Mouse (Mus musculus) kidney, postnatal 36 days (tissue): ENCODE data around the gene Cdc42bpa.

Source experiments
- DNase-seq, 2 experiments: peaks; one replicate each; pipeline ENCODE4 v3.0.0; 2021 to 2022; ENCODE audit warnings: mixed read lengths in 2 of 2

Cdc42bpa gene

DNA sequence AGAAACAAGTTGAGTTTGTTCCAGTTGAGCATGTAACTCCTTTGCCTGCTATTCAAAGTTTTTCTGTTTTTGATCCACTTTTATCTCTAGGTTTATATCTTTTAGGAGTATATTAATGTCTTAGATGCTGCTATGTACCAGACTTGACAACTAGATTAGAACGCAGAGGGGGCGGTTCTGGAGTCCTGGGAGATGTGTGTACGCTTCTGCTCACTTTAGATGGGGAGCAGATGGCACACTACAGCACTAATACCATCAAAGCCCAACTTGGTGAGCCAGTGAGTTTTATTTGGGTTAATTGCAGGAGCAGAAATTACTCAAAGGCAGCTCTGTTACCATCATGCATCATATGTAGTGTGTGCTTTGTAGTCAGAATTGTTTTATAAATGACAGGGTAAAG, 77.2 kb downstream of the Cdc42bpa start:
- DNase-seq, result no peak

DNA sequence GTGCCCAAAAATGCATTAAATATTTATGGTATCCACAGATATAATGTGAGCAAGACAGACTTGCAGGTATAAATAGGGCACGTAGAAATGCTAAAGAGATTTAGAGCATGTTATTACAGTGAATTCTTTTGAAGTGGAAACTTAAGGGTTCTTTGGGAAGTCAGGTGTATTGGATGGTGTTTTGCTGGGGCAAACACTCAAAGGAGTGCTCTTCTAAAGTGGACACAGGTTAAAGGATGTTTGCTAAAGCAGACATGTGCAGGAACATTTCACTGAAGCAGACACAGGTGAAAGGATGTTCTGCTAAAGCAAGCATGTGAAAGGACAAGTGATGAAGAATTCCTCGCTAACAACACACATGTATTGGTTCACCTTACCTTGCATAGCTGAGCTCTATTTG, 83.9 kb downstream of the Cdc42bpa start:
- no peak for DNase-seq

DNA sequence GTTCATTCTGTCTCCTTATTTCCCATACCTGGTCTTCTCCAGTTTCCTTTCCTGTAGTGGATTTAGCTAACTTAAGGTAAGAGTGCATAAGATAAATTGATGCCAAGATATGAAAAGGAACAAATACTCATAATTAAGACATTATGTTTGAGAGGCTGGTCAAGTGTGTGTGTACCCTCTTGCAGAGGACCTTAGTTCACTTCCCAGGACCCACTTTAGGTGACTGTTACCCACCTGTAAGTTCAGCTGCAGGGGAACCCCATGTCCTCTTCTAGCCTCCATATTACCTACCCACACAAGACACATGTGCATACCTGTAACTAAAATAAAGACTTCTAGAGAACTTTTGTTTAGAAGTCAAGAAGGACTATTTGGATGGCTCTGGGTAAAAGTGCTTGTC, 84.9 kb downstream of the Cdc42bpa start:
- DNase-seq, result no peak

DNA sequence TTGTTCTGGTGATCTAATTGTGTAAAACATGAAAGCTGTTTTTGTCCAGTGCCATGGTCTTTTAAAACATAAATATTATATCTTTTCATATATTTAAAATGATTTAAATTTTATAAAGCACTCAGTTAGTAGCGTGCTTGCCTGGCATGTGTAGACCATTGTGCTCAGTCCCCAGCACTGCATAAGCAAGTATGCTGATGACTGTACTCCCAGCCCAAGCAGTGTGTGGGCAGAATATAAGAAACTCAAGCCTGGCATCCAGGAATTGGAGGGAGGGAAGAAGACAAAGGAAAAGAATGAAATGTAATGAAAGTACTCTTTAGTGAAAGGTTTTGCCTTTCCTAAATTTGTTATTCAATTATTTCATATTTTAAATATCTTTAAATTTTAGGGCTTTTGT, 128.9 kb downstream of the Cdc42bpa start:
- no peak for DNase-seq

DNA sequence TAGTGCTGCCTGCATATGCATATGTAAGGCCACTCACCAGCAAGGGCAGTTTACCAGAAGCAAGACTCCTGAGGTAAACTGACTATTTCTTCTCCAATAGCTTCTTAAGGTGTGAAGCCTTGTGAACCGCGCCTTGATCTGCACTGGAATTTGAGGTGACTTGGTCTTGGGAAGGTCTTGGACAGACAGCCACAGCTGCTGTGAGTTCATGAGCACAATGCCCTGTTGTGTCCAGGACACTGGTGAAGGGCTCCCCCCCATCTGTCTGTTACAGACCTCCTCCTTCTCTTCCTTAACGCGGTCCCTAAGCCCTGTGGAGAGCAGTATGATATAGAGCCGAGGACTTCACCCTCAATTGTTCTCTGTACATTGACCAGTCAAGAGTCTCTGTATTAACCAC, 138.2 kb downstream of the Cdc42bpa start:
- DNase-seq, result no peak

DNA sequence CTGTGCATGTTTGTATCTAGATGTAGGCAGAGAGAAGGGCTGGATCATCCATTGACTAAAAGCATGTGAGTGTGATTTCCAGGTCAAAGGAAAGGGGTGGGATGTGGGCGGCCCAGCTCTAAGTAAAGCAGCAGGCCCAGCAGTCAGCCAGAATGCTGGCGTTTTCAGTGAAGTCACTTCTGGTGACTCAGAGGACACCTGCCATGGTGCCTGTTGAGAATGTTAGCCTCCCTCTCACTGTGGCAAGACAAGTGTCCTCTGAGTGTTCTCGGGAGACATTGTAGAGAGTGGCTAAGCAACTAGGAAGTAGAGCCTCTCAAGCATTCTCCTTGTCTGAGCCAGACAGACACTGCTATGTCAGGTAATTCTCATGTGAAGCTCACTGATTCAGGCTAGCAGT, 144.3 kb downstream of the Cdc42bpa start:
- DNase-seq, result no peak

DNA sequence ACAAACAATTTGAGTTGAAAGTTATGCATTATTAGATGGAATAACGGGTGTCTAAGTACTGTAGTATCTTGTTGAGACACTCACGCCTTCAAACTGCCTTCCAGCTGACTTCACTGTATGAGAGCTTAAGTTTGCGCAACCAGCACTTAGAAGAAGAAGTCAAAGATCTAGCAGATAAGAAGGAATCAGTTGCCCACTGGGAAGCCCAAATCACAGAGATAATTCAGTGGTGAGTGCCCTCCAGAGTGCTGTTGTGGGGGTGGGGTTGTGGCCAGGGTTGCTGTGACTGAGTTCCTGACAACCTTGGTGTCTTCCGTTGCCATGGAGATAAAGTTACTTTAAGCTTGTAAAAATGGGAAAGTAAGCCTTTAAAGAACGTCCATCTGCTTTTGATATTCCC, 148.8 kb downstream of the Cdc42bpa start:
- DNase-seq, result no peak

DNA sequence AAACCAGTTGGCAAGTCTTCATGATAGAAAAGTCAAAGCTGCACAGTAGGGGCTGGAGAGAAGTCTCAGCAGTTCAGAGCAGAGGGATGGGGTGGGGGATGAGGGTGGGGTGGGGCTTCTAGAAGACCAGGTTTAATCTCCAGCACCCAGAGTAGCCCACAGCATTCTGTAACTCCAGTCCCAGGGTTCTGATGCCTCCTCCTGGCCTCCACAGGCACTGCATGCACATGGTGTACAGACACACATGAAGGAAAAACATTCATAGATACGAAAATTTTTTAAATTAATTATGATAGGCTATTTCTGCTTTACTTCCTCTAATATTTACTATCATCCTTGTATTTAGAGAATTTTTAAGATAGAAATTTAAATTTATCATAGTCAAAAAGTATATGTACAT, 156.3 kb downstream of the Cdc42bpa start:
- DNase-seq, result peak; percentile 9 to 66

DNA sequence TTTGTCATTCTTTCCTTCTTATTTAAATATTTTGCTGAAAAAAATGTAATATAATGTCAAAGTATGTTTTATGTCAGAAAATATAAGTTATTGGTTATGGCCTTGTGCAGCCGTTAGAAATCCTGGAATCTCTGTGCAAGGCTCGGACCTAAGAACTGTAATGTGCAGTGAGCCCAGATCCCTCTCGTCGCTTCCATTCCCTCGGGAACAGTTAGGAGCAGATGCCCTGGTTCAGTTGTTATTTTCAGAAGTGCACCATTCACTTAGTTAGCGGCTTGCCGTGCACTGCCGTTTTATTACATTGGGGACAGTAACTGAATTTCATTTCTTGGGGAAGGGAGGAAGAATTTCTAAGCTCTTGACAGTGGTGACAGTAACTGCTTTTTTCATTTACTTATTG, 158.0 kb downstream of the Cdc42bpa start:
- no peak for DNase-seq

DNA sequence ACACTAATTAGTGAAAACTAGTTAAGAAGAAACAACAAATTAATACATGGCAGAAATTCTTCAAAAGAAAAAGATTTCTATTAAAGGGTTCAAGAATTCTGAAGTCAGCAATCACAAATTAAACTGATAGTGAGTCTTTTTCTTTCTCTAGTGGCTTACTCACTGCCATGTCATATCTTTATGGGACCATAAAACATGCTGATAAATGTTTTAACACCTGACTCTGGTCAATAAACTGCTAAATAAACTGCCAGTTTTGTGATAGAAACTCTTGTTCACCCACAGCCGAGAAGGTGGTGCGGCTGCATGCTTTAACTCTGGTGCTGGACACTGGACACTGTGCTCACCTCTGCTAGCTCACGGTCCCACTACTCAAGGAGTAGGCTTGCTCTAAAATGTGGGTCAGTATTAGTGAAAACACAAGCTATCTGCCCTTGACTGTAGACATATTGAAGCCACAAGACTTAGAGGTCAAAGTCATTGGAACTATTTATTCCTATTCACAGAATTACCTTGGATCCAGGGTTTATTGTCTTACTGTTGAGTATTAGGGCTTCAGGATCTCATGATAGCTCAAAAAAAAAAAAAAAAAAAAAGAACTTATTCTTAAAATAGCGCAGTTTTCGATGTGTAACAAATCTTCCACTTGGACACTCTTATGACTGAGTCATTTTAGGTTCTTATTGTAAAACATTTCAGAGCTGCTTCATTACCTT, 168.0 kb downstream of the Cdc42bpa start:
- DNase-seq, result no peak

DNA sequence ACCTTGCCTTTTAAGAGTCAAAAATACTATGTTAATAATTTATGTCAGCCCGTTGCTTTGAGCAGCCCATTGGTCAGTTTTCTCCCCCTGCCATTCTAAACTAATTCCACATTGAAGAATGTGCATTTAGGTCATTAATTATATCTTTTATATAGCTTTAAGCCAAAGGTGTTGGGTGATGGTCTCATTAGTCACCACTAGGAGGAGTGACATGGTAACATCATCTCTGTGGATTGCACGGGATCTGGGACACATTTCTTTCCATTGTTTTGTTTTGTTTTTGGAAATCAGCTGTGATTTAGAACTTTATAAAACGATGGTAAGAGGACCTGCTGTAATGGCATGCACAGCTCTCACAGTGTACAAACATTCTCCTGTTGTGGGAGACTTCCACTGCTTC, 171.1 kb downstream of the Cdc42bpa start:
- DNase-seq, result no peak

DNA sequence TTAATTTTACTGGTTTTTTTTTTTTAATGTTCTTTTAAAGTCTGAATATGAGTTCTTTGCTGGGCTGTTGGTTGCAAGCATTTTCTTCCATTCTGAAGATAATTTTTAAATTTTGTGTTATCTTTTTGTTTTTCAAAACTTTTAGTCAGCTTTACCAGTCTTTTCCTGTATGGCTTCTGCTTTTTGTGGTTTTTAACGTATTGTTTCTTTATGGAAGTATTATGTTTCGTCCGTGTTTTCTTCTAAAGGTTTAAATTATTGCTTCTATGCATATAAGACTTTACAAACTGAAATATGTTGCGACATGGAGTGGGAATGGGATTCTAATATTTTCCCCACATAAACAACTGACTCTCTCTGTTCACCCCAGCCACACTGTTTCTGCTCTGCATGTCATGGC, 171.9 kb downstream of the Cdc42bpa start:
- DNase-seq, result no peak

DNA sequence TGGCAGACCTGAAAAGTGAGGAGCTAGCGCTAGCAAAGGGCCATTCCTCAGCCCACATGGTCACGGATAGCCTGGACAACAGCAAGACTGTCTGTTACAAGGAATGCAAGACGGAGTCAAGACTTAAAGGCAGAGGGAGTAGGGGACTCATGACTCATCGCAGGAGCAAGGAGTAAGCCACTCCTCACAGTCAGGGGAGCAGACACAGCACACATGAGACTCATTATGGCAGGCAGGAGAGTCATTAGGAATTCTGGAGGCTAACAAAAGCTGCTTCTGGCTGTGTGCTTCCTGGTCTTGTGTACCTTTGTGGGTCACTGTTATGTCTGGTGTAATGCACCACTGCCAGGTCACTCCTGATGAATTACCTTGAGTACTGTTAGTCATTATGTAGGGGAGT, 178.9 kb downstream of the Cdc42bpa start:
- no peak for DNase-seq

DNA sequence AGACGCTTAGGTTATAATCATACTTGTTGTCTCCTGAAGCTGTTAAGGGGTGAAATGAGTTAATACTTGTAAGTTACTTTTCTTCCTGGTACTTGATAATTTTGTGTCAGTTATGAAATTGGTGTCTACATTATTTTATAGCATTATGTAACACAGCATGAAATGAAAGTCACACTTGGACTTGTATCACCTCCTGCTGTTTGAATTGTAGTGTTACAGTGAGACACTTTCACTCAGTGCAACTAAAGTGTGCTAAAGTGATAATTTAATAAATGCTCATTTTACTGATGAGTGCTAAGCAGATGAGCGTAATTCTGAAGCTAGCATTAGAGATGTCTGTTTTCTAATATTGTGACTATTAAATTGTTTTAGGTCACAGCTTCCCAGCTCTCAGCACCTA, 180.7 kb downstream of the Cdc42bpa start:
- no peak for DNase-seq

DNA sequence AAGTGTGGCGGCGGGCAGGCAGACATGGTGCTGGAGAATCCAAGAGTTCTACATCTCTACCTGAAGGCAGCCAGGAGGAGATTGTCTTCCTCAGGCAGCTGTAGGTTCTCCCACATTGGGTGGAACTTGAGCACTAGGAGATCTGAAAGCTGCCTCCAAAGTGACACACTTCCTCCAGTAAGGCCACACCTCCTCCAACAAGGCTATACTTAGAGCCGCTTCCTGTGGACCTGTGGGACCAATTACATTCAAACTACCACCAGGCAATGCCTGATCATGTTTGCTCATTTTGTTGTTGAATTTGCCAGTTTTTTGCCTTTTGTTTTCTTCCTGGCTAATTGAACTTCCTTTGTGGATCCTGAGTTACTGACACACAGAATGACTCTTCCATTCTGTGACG, 187.8 kb downstream of the Cdc42bpa start:
- no peak for DNase-seq

DNA sequence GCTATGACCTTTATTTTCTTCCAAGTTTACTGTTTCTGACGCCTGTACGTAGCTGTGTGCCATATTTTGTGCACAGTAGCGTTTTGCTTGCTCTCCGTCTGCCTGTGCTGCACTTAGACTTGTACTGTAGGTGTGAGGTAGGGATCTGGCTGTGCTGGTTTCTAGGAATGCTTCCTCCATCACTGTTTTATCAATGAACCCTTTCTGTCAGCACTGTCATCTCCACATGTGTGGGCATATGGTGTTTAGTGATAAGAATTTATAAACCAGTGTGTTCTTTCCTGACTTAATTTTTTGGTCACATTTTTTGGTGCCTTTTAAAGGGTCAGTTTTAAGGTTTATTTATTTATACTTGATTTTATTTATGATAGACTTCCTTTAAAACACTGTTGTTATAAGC, 188.3 kb downstream of the Cdc42bpa start:
- no peak for DNase-seq

DNA sequence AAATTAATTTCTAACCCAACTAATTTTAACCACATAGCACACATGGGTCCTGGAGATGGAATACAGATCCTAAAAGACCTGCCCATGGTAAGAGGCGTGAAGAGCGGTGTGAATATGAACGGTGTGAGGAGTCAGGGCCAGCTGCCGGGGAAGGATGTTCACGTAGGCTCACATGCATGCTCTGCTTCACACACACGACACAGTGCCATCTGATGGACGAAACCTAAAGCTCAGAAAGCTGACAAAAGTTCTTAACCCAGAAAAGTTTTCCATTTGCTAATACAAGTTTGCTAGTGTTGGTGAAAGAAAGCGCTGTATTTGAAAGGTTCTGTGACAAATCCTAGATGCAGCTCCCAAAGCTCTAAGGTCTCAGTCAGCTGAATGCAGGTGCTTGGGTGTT, 190.9 kb downstream of the Cdc42bpa start:
- no peak for DNase-seq

DNA sequence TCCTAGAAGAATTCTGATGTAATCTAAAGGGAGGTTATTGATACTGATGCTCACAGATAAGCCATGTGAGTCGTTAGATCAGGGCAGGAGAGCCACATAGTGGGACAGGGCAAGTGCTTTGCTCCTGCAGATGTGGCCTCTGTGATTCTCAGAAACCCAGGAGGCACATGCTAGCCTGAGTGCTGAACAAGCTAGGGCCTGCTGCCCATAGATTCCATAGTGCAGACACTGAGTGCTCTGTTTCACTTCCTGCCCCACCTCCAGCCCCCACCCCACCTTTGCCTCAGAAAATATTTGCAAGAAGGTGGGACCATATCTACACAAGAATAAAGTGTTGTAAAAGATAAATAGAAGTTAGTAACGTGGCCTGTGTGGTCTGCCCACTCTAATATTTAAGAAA, 198.4 kb downstream of the Cdc42bpa start:
- no peak for DNase-seq

DNA sequence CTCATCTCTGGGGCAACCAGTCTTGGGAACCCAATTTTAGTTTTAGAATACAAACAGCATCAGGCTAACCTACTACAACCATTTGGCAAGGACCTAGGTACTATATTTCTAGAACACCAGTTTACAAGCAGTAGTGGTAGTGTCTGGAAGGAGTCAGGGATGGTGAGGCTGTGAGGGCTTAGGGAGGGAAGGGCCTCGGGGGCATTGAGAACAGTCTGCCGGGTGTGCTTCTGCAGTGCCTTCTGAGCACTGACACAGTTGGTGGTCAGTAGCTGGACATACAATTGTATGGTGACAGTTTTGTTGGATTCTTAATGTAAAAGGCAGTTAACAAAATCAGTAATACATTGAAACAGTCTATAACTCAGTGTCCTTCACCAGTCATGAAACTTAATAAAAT, 200.3 kb downstream of the Cdc42bpa start:
- DNase-seq, result no peak

DNA sequence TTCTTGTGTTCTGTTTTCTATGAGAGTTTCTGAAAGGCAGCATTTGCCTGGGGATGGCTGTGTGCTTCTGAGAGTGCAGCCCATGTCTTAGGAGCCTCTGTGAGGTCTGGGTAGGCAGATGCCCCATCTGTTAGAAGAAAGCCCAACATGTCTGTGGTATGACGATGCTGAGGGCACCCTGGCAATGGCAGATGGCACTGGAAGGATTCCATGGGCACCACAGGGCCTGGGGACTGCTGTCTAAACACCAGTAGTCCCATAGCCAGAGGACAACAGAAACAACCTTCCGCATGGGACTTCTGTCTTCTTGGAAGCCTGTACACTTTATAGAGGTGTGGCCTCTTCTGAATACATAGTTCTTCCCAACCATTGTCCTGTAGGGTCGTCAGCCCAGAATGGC, 200.9 kb downstream of the Cdc42bpa start:
- no peak for DNase-seq

DNA sequence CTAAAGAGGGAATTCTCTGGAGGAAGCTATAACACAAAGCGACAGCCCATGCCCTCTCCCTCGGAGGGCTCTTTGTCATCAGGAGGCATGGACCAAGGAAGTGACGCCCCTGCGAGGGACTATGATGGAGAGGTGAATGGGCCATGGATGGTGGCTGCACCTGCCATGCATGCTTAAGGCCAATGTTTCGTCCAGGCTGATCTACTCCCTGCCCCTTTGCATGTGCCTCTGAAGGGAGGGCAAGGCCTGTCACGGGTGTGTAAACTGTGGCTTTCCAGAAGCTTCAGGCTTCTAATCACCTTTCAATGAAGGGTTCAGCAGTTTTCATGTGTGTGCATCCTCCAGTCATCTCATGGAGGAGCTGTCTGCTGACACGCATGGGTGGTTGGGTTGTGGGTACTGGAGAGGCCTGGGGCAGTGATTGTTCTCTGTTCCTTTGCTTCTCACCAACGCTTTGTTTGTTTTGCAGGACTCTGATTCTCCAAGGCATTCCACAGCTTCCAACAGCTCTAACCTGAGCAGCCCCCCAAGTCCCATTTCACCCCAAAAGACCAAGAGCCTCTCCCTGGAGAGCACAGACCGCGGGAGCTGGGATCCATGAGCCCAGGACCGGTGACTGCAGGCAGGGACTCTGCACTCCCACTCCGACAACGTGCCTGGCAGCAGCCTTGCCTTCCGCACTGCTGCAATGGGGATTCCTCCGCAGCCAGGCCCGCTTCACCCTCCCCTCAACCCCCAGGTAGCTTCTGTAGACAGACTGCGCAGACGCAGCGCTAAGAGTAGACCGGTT, 201.5 kb downstream of the Cdc42bpa start:
- DNase-seq, result no peak

DNA sequence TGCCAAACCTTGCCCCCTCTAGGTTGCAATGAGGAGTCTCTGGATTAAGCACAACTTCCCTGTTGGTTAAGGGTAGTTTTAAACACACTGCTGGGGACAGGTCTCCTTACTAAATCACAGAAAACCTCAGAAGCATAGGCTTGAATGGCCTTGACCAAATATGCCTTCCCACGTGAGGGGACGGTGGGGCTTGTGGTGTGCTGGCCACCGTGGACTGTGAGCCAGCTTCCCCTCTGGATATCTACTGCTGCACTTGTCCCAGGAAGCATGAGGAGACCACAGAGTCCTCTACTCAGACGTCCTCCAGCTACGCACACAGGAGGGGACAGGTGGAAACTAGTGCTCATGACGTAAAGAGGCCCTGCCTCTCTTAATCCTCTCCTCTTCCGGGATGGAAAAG, 202.7 kb downstream of the Cdc42bpa start:
- DNase-seq, result no peak

DNA sequence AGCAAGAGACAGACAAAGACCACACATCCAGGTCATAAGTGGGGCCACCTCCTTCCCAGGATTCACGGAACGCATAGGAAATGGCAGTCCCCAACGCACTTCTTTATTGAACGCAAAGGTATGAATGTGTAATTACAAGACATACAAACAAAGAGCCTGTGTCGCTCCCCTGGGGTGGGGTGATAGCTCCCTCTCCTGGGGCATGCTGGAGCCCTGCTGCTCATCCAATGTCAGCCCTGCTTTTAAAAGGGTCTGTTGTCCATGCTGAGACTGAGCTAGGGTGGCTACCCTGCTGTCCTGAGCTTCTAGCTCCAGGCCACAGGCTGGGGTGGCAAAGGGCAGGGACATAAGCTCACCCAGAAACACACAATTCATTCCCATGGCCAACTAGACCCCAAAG, 206.3 kb downstream of the Cdc42bpa start:
- no peak for DNase-seq

DNA sequence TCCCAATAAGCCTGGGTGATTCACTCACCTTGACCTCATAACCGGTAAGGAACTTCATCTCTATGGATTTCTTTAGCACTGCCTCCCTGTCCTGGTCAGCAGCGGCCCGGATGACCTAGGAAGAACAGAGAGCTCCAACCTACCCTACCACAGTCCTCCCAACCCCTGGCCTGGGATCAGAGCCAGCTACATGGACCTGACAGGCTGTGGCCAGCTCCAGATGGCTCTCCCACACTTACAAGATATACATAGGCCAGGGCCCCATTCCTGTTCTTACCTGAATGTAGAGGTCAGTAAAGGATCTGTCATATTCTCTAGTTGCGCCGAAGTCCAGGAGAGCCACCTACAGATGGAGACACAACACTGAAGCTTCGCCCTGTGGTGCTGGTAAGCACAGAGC, 208.0 kb downstream of the Cdc42bpa start:
- no peak for DNase-seq

DNA sequence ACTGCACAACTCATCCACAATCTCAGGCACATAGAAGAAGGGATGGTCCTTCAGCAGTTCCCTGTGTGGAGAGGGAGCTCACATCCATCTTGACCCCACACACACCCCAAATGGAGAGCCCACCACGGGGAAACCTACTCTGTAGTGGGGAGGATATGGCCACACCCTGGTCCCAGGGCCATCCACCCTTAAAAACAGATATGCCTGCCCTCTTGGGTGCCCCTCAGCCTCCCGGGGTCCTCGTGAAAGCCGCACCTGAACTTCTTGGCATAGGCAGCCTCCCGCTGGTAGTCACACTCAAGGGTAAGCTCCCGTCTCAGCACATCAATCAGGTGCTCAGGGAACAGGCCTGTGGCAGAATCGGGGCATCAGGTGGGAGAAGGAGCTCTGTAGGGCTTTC, 208.9 kb downstream of the Cdc42bpa start:
- no peak for DNase-seq
